Mouse (Mus musculus) kidney, adult 2 months (tissue): ENCODE measurements around the gene Pptc7. TPM values are rescaled to one million over a fixed set of nuclear protein-coding genes. Genes with fewer than 3 reads are reported as not detected.

Experiments
- DNase-seq: peaks from one replicate; pipeline ENCODE4 v3.0.0; 2021
- H3K27ac ChIP-seq: fragments of 200-500 bp; 2 replicates; pipeline ENCODE4 v1.5.1; 2012; ENCODE audit warnings: low read depth, low read length, control low read depth, inconsistent platforms; ENCODE audit not compliant: insufficient read depth
- H3K27me3 ChIP-seq: fragments of 200-500 bp; replicated peaks from 2 replicates; pipeline ENCODE4 v1.6.1; 2012; ENCODE audit warnings: mild to moderate bottlenecking, moderate library complexity, low read length, inconsistent platforms; ENCODE audit not compliant: control insufficient read depth, insufficient read depth
- H3K36me3 ChIP-seq: fragments of 200-500 bp; 2 replicates; pipeline ENCODE4 v1.6.1; 2012; ENCODE audit warnings: mild to moderate bottlenecking, moderate library complexity, low read length, inconsistent platforms; ENCODE audit not compliant: control insufficient read depth, insufficient read depth
- H3K4me1 ChIP-seq: fragments of 200-500 bp; 2 replicates; pipeline ENCODE4 v1.6.1; 2011; ENCODE audit warnings: low read length; ENCODE audit not compliant: control insufficient read depth, insufficient read depth
- H3K4me3 ChIP-seq: fragments of 200-500 bp; 2 replicates; pipeline ENCODE4 v1.5.1; 2011; ENCODE audit warnings: mild to moderate bottlenecking, low read depth, low read length, control low read depth; ENCODE audit not compliant: insufficient read depth
- CTCF ChIP-seq: fragments of 200-500 bp; conservative IDR thresholded peaks from 2 replicates; pipeline ENCODE4 v1.5.1; 2011; ENCODE audit warnings: low read depth, mild to moderate bottlenecking, control low read depth, low read length, moderate library complexity, mixed read lengths; ENCODE audit not compliant: insufficient read depth, insufficient read length
- POLR2A ChIP-seq: fragments of 200-500 bp; IDR thresholded peaks from one replicate; pipeline ENCODE4 v1.6.1; 2011; ENCODE audit warnings: low read depth, low read length, control low read depth
- WGBS: fragments of 180-500 bp; shearing (Covaris S2); methylation state at CpG from one replicate; pipeline ENCODE4 v1.1.7; 2018; 5-methylcytosine and 5-hydroxymethylcytosine counted together
- polyA plus RNA-seq: library from polyadenylated mRNA; depleted of rRNA; stranded (reverse); fragments of >200 nt; gene quantifications from 2 replicates; pipeline ENCODE4 v1.2.3, GENCODE M21; 2012

The Pptc7 gene
- polyA plus RNA-seq, 1 experiment: 28.8 TPM

DNA sequence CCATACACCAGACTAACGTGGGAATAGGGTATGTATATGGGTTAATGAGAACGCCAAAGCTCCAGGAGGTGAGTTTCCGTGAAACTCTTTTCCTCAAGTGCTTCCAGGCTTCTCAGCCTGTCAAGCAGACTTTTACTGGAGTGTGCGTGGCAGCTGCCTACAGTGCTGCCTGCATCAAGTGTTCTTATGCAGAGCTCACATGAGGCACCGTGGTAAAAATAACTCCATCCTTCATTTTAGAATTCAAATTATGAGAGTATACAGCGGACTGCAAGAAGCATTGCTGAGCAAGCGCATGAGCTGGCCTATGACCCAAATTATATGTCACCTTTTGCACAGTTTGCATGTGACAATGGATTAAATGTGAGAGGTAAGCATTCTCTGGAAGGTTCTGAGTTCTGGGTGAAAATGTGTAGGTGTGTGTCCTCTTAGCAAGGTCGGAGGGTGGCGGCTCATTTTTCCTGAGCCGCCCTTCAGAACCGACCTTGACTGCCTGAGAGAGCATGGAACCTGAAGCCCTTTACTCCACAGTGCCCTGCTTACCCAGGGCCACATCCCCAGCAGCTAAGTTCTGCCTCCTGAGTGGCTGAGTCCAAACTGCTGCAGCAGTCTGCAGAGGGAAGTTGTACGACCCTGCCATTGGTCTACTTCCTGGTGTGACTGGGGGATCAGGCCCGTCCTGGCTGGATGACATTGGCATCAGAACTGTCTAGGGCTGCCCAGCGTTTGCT lies 35.5 kb downstream of the Pptc7 start:
- DNase-seq: peak; percentile 57
- H3K36me3 ChIP-seq: no peaks in the 10 kb centered on the region
- H3K27ac ChIP-seq: peak overlapping the region; percentile 85
- H3K4me1 ChIP-seq: peaks cover 24% of the 10 kb centered on the region
- no peak overlapping the region for H3K4me3 ChIP-seq
- no peaks in the 10 kb centered on the region for H3K27me3 ChIP-seq
- WGBS: 47% methylated on average over 14 of the region's 14 CpGs
- TF ChIP-seq CTCF: no peak
- TF ChIP-seq POLR2A: no peak

DNA sequence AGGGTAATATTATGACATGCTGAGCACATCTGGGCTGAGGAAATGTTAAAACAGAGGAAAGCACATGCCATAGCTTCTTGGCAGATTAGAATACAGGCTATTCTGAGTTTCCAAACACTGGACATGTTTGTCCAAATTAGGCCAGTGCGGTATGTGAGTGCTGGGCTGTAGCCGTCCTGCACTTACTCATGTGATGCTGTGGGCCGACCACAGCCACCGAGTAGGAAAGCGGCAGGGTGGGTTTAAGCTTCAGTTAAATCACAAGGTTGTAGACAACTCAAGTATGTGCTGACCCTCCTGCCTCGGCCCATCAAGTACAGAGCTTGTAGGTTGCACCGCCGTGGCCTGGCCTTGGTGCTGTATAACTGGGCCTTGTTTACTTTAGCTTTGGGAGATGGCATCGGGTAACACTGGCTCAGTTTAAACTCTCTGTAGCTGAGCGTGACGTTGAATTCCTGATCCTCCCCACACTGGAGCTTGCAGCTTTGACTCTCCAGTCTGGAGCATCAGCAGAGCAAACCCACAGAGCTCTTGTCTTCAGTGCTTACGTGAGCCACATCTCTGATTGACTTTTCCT lies 36.1 kb downstream of the Pptc7 start:
- no peaks in the 10 kb centered on the region for H3K27me3 ChIP-seq
- H3K4me3 ChIP-seq: no peak overlapping the region
- DNase-seq: no peak
- H3K36me3 ChIP-seq: no peaks in the 10 kb centered on the region
- H3K4me1 ChIP-seq: peaks cover 20% of the 10 kb centered on the region
- TF ChIP-seq POLR2A (no peak), CTCF (no peak)
- 58% methylated on average over 12 of the region's 12 CpGs for WGBS
- peak overlapping the region; percentile 85 for H3K27ac ChIP-seq

DNA sequence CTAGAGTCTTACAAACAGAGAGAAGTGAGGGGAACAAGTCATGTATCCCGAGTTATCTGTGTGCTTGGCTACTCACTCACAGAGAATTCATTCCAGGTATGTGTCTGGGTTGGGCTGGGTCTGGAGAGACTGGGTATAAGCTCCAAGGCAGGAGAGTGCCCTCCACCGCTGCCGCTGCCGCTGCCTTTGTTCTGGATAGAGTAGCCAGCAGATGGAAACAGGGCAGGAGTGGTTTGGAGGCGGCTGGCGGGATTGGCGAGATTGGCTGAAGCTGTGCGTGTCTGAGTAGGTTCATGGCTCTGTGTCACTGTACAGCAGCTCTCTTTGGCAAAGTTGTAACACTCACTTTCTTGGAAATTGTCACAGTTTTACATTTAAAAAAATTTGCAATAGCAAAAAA lies 39.4 kb downstream of the Pptc7 start:
- no peak for TF ChIP-seq CTCF
- no peak for TF ChIP-seq POLR2A
- H3K4me3 ChIP-seq: no peak overlapping the region
- H3K27ac ChIP-seq: no peak overlapping the region
- no peaks in the 10 kb centered on the region for H3K36me3 ChIP-seq
- WGBS: 75% methylated on average over 8 of the region's 8 CpGs
- H3K4me1 ChIP-seq: no peaks in the 10 kb centered on the region
- no peaks in the 10 kb centered on the region for H3K27me3 ChIP-seq
- DNase-seq: no peak

DNA sequence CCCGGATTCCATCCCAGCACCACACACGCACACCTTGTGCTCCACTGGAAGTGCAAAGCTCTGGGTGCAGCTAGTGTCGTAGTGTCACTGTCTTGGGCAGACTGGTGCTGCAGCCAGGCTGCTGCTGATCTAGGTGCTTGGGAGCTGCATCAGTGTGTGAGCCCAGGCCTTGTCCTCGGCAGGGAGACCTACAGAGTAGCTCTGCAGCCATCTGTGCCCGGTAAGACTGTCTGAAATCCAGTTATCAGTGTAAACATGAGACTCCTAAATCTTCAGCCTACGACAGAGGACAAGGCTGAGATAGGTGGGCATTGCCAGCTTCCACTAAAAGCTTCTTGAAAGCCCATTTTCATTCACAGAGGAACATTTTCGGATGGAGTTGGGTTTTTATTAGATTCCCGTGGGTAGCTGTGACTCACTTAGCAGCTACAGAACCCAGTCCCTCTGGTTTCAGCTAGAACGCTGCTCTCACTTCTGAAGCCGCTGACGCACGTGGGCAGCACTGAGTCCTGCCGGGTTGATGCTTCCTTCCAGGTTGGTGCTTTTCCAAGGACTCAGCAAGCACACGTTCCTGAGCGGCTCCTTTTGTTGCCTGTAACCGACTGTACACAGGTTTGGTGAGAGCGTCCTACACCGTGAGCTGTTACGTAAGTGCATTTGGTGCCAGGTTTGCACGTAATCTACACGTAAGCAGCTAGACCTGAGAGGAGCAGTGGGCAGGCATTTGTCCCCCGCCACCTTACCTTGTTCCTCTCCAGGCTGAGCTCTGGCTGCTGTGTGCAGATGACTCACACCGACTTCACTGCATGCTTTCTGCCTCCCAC lies 40.7 kb downstream of the Pptc7 start:
- DNase-seq: no peak
- H3K4me3 ChIP-seq: no peak overlapping the region
- no peaks in the 10 kb centered on the region for H3K36me3 ChIP-seq
- no peaks in the 10 kb centered on the region for H3K27me3 ChIP-seq
- no peaks in the 10 kb centered on the region for H3K4me1 ChIP-seq
- no peak for TF ChIP-seq CTCF
- no peak for TF ChIP-seq POLR2A
- no peak overlapping the region for H3K27ac ChIP-seq
- WGBS: 81% methylated on average over 23 of the region's 23 CpGs

DNA sequence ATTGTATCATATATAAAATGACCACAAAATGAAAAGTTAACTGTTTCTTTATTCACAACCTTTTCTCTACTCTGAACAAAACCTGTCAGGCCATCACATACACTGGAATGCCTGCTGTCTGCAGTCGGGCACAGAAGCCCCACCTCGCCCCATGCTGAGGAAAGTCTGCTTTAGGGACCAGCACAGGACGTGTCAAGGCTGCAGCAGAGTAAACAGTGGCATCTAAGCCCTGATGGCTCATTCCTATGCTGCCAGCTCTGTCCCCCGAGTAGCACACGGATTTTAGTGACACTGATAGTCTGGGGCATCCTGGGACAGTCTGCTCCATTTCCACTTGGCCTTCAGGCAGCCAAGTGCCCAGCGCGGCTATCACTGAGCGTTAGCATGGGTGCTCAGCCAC lies 41.3 kb downstream of the Pptc7 start:
- no peak for DNase-seq
- Histone ChIP-seq H3K36me3 (no peaks in the 10 kb centered on the region), H3K4me3 (no peak overlapping the region), H3K27me3 (no peaks in the 10 kb centered on the region), H3K4me1 (no peaks in the 10 kb centered on the region), H3K27ac (no peak overlapping the region)
- TF ChIP-seq CTCF: no peak
- TF ChIP-seq POLR2A: no peak
- 90% methylated on average over 8 of the region's 8 CpGs for WGBS

DNA sequence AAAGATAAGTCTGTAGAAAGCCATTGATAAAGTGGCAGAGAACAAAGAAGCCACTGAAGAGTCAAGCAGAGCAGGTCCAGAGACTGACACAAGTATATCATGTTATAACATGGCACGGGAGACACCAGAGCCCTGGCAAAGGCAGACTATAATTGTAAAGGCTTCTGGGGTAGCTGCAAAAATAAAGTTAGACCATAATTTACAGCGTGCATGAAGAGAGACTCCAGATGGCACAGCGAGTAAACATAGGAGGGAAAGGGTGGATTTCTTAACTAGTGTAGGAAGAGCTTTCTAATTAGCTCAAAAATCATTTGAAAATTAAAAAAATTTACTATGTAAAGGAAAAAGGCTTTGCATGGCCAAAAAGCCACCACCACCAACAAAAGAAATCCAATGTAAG lies 43.1 kb downstream of the Pptc7 start:
- Histone ChIP-seq H3K4me3 (no peak overlapping the region), H3K27me3 (no peaks in the 10 kb centered on the region), H3K4me1 (no peaks in the 10 kb centered on the region), H3K27ac (no peak overlapping the region), H3K36me3 (no peaks in the 10 kb centered on the region)
- WGBS: 81% methylated on average over 3 of the region's 3 CpGs
- DNase-seq: no peak
- TF ChIP-seq POLR2A: no peak
- TF ChIP-seq CTCF: no peak

DNA sequence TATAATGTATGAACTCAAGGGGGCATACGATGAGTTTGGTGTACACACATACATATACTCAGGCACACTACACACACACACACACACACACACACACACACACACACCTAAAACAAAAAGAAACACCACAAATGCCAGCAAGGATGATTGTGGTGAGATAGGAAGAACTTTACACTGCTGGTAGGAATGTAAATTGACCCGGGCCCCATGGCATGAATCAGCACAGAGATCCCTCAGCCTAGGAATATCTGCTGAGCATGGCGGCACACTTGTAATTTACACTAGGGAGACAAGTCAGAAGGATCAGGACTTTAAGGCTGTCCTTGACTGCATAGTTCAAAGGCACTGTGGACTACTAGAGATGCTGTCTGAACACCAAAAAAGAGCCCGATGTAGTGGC lies 46.1 kb downstream of the Pptc7 start:
- no peak for TF ChIP-seq POLR2A
- no peak for TF ChIP-seq CTCF
- Histone ChIP-seq H3K27ac (no peak overlapping the region), H3K27me3 (no peaks in the 10 kb centered on the region), H3K4me1 (peaks cover 3% of the 10 kb centered on the region; the same call in 1 of the 2 replicates), H3K4me3 (no peak overlapping the region), H3K36me3 (no peaks in the 10 kb centered on the region)
- no peak for DNase-seq
- 82% methylated on average over 4 of the region's 4 CpGs for WGBS
